Mouse (Mus musculus): ENCODE results near the gene Sf3b2. TPM values are rescaled to one million over a fixed set of nuclear protein-coding genes. Genes with fewer than 3 reads are reported as not detected.

Sf3b2 gene
- polyA plus RNA-seq (2015; fragmentation: Nextera tagmentation; extraction: Ambion mirVana), result 239 and 274 TPM in 2 replicates

DNA sequence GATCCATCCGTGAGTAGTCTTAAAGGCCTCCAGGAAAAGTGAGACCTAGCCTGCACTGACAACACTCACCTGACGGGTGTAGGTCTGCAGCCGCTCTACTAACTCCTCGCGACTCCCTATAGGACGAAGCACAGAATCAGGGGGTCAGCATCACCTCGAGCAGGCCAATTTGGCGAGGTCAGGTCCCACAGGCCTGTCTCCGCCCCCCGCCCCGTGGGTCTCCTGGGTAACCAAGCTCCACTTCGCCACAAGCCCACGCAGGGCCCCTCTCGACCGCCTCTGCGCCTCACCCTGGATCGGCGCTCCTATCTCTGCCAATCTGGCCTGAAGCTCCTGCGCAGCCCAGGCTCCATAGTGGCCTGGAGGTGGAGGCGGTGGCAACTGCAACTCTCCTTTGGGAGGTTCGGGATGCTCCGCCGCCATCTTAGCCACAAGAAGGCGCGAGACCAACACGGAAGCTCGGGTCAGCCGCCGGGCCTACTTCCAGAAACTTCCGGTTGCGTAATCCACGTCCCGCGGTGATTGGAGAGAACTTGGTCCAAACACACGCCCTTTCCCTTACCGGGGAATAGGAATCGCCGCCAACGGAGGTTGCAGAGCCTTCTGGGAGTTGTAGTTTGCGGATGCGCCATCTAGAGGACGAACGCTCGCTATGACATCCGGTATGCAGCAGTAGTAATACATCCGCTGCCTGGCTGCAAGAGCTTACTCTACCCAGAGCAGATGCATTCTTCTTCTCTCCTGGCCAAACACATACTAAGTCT is at the start of gene Sf3b2:
TSS of gene Sf3b2 (minus strand) at position 484 of the 764 bp plus-strand sequence.
- peak within 1 kb of the TSS; percentile 70 for H3K9ac ChIP-seq (ENCODE audit: low read depth, low read length)
- WGBS, result under 1% methylated on average over 46 of the region's 46 CpGs
- ATAC-seq (replicated peaks; ENCODE audit: low FRiP score, low read depth) (peak; percentile 97), DNase-seq (ENCODE audit: low spot score) (peak; percentile 100)
- peak within 1 kb of the TSS; percentile 76 for H3K4me3 ChIP-seq (replicated peaks; ENCODE audit: low read depth, low read length)
- no peaks in the 10 kb centered on the region for H3K27me3 ChIP-seq (ENCODE audit: insufficient read depth, low read length)
- peak within 1 kb of the TSS; percentile 73 for H3K4me2 ChIP-seq (ENCODE audit: low read length)
- H3K27ac ChIP-seq, result peak within 1 kb of the TSS; percentile 74
- no peaks in the 10 kb centered on the region for H3K9me3 ChIP-seq (replicated peaks; ENCODE audit: low read length)
- peaks cover 20% of the 10 kb centered on the region for H3K36me3 ChIP-seq (ENCODE audit: insufficient read depth, low read length)
- peak; percentile 90 for TF ChIP-seq CTCF (IDR thresholded peaks at IDR 0.05; ENCODE audit: low read depth)
- peaks cover 15% of the 10 kb centered on the region for H3K4me1 ChIP-seq (replicated peaks; ENCODE audit: insufficient read depth, low read length)

DNA sequence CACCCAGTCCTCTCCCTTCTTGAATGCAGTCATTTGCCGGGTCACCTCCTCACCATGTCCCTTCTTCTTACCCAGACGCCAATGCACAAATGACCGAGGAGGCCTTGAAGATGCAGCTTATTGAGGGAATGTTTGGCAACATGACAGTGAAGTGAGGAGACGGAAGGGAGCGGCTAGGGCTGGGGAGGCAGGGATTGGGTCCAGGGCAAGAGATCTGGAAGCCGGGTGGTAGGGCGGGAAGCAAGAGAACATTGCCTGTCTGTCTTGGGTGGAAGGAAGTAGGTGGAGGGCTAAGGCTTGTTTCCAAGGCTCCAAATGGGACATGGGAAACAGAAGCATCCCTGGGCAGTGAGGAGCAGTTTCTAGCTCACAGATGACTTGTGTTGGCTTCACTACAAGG is 46.1 kb upstream of the Sf3b2 start:
- H3K9ac ChIP-seq (ENCODE audit: low read depth, low read length), result no peak overlapping the region
- no peak overlapping the region for H3K27ac ChIP-seq
- H3K4me2 ChIP-seq (ENCODE audit: low read length), result no peak overlapping the region
- WGBS, result 86% methylated on average over 7 of the region's 7 CpGs
- DNase-seq (ENCODE audit: low spot score) (no peak), ATAC-seq (replicated peaks; ENCODE audit: low FRiP score, low read depth) (no peak)
- no peak overlapping the region for H3K4me3 ChIP-seq (replicated peaks; ENCODE audit: low read depth, low read length)
- H3K9me3 ChIP-seq (replicated peaks; ENCODE audit: low read length), result no peaks in the 10 kb centered on the region
- H3K36me3 ChIP-seq (ENCODE audit: insufficient read depth, low read length), result no peaks in the 10 kb centered on the region
- H3K27me3 ChIP-seq (ENCODE audit: insufficient read depth, low read length), result no peaks in the 10 kb centered on the region
- no peaks in the 10 kb centered on the region for H3K4me1 ChIP-seq (replicated peaks; ENCODE audit: insufficient read depth, low read length)
- TF ChIP-seq CTCF (IDR thresholded peaks at IDR 0.05; ENCODE audit: low read depth), result no peak

DNA sequence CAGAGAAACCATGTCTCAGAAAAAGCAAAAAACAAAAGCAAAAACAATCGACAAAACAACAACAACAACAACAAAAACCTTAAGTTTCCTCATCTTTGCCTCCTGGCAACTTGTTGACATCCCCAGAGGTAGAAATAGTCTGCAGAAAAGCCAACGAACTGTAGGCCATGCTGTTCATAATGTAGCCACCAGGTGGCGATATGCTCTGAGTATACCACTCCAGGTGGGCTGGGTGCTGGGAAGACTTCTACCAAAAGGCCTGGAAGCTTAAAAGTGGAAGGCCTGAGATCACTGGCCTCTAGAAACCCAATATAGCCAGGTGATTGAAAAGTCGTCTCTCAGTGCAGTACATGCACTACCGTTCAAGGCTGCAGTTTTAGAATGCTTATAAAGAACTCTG is 42.7 kb upstream of the Sf3b2 start:
- H3K9me3 ChIP-seq (replicated peaks; ENCODE audit: low read length), result no peaks in the 10 kb centered on the region
- no peak overlapping the region for H3K9ac ChIP-seq (ENCODE audit: low read depth, low read length)
- ATAC-seq (replicated peaks; ENCODE audit: low FRiP score, low read depth), result no peak; the same call in 1 of the 2 replicates
- H3K4me2 ChIP-seq (ENCODE audit: low read length), result no peak overlapping the region
- H3K27ac ChIP-seq, result no peak overlapping the region
- no peak overlapping the region for H3K4me3 ChIP-seq (replicated peaks; ENCODE audit: low read depth, low read length)
- H3K27me3 ChIP-seq (ENCODE audit: insufficient read depth, low read length), result no peaks in the 10 kb centered on the region
- H3K4me1 ChIP-seq (replicated peaks; ENCODE audit: insufficient read depth, low read length), result no peaks in the 10 kb centered on the region
- TF ChIP-seq CTCF (IDR thresholded peaks at IDR 0.05; ENCODE audit: low read depth), result peak; percentile 95
- WGBS, result 15% methylated on average over 5 of the region's 5 CpGs
- no peaks in the 10 kb centered on the region for H3K36me3 ChIP-seq (ENCODE audit: insufficient read depth, low read length)
- peak; percentile 84 for DNase-seq (ENCODE audit: low spot score)

DNA sequence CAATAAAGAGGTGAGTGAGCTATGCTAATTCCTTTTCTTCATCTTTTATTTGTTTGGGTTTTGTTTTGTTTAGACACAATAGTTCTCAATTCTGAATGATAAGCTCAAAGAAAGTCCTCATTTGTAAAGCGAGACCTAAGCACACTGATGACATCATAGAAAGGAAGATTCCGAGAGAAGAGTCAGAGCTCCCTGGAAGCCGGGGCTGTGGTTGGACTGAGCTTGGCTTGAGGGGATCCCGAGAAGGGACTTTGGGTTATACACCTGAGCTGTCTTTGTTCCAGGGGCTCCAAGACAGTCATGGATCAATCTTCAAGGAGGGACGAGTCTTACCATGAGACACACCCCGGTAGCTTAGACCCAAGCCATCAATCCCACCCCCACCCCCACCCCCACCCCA is 40.2 kb upstream of the Sf3b2 start, which contains the start of gene Catsper1:
TSS of gene Catsper1 (plus strand) at position 301 of the 400 bp plus-strand sequence.
- 90% methylated on average over 6 of the region's 6 CpGs for WGBS
- ATAC-seq (replicated peaks; ENCODE audit: low FRiP score, low read depth) (no peak), DNase-seq (ENCODE audit: low spot score) (no peak)
- Histone ChIP-seq H3K4me1 (replicated peaks; ENCODE audit: insufficient read depth, low read length) (no peaks in the 10 kb centered on the region), H3K4me2 (ENCODE audit: low read length) (no peak within 1 kb of the TSS), H3K36me3 (ENCODE audit: insufficient read depth, low read length) (no peaks in the 10 kb centered on the region), H3K9ac (ENCODE audit: low read depth, low read length) (no peak within 1 kb of the TSS), H3K27ac (no peak within 1 kb of the TSS), H3K9me3 (replicated peaks; ENCODE audit: low read length) (no peaks in the 10 kb centered on the region), H3K27me3 (ENCODE audit: insufficient read depth, low read length) (no peaks in the 10 kb centered on the region), H3K4me3 (replicated peaks; ENCODE audit: low read depth, low read length) (no peak within 1 kb of the TSS)
- no peak for TF ChIP-seq CTCF (IDR thresholded peaks at IDR 0.05; ENCODE audit: low read depth)

DNA sequence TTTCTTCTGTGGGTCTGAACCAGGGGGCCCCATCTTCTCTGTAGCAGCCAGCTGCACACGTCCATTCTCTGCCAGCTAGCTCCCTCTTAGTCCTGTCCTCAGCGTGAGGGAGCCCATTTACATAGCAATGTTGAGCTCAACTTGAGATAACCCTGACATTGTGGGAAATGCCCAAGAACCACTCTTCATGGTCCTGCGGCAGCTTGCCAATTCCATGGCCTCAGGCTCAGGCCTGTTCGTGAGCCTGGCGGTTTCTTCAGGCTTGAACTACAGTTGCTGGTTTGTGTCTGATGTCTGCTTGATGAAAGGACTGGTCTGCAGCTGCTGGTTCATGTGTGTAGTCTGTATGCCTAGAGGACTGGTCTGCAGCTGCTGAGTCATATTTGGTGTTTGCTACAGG is 39.5 kb upstream of the Sf3b2 start:
- Histone ChIP-seq H3K4me3 (replicated peaks; ENCODE audit: low read depth, low read length) (no peak overlapping the region), H3K9me3 (replicated peaks; ENCODE audit: low read length) (no peaks in the 10 kb centered on the region), H3K4me2 (ENCODE audit: low read length) (no peak overlapping the region), H3K27ac (no peak overlapping the region), H3K27me3 (ENCODE audit: insufficient read depth, low read length) (no peaks in the 10 kb centered on the region), H3K4me1 (replicated peaks; ENCODE audit: insufficient read depth, low read length) (no peaks in the 10 kb centered on the region), H3K9ac (ENCODE audit: low read depth, low read length) (no peak overlapping the region), H3K36me3 (ENCODE audit: insufficient read depth, low read length) (no peaks in the 10 kb centered on the region)
- 77% methylated on average over 5 of the region's 5 CpGs for WGBS
- TF ChIP-seq CTCF (IDR thresholded peaks at IDR 0.05; ENCODE audit: low read depth), result no peak
- no peak for DNase-seq (ENCODE audit: low spot score)
- ATAC-seq (replicated peaks; ENCODE audit: low FRiP score, low read depth), result no peak

DNA sequence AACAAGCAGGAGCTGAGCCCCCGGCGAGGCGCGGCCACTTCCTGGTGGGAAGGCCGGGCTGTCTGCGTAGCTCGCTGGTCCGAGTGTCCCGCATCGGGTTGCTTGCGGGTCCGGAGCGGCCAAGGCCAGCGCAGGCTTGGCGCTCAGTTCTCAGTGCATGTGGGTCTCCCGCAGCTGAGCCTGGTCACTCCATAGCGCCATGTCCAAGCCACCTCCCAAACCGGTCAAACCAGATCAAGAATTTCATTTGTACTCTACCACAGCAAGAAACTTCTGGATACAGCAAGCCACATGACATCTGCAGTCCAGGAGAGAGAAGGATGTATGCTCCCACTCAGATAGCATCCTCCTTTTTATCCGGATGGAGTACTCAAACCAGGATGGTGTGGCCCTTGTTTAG is 32.7 kb upstream of the Sf3b2 start:
- H3K9ac ChIP-seq (ENCODE audit: low read depth, low read length), result no peak overlapping the region
- DNase-seq (ENCODE audit: low spot score), result peak; percentile 12
- WGBS, result 67% methylated on average over 19 of the region's 19 CpGs
- H3K36me3 ChIP-seq (ENCODE audit: insufficient read depth, low read length), result no peaks in the 10 kb centered on the region
- ATAC-seq (replicated peaks; ENCODE audit: low FRiP score, low read depth), result peak; percentile 43; the same call in 1 of the 2 replicates
- no peak overlapping the region for H3K4me2 ChIP-seq (ENCODE audit: low read length)
- H3K4me1 ChIP-seq (replicated peaks; ENCODE audit: insufficient read depth, low read length), result 0 out of 2 replicates have a peak, but pooled peaks cover 3% of the 10 kb centered on the region
- no peaks in the 10 kb centered on the region for H3K27me3 ChIP-seq (ENCODE audit: insufficient read depth, low read length)
- TF ChIP-seq CTCF (IDR thresholded peaks at IDR 0.05; ENCODE audit: low read depth), result no peak
- peak overlapping the region; percentile 60; the same call in 1 of the 2 replicates for H3K27ac ChIP-seq
- H3K4me3 ChIP-seq (replicated peaks; ENCODE audit: low read depth, low read length), result no peak overlapping the region
- H3K9me3 ChIP-seq (replicated peaks; ENCODE audit: low read length), result no peaks in the 10 kb centered on the region

Data from kidney, postnatal 0 days (tissue).